Mouse (Mus musculus) cortical plate, adult 2 months (tissue): Measurements from ENCODE around the gene Myadm.

Experiments used
- CTCF ChIP-seq: fragments of 200-500 bp; IDR thresholded peaks from 2 replicates; pipeline ENCODE4 v1.5.1; 2011; ENCODE audit warnings: mild to moderate bottlenecking, control low read depth, low read length; ENCODE audit not compliant: insufficient read depth; ENCODE audit errors: extremely low read depth
- POLR2A ChIP-seq: fragments of 200-500 bp; IDR thresholded peaks from 2 replicates; pipeline ENCODE4 v1.6.1; 2011; ENCODE audit warnings: mild to moderate bottlenecking, low read length, control low read depth; ENCODE audit not compliant: insufficient read depth; ENCODE audit errors: extremely low read depth

DNA sequence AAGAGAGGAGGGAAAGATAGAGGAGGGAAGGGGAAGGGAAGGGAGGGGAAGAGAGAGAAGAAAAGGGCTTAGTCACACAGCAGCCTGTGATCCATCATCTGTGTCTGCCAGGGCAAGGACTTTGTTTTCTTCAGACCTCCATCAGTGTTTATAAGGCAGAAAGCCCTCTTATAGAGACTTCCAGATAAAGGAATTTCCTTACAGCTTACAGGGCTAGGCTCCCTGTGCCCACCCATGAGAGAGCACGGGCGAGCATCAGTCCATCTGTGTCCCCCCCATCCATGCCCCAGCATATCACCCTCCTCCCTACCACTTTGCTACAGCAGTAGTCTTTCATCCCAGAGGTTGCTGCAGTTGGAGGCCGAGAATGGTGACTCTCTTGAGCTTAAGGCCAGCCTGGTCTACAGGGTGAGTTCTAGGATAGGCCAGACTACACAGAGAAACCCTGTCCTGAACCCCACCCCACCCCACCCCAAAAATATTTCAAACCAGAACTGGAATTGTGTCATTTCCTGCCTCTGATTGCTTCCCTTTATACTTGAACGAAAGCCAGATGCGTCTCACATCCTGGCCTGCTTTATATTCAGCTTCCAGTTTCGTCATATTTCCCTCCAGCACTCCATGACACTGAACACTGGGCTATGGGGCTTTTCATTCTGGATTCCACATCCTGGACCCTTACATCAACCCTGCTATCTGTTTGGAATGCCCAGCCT, 13.3 kb upstream of the Myadm start:
- TF ChIP-seq POLR2A (no peak), CTCF (no peak)
